Mouse (Mus musculus) kidney, embryonic 14.5 days (tissue): ENCODE data around the gene Trp53bp1. TPM values are rescaled to one million over a fixed set of nuclear protein-coding genes. Genes with fewer than 3 reads are reported as not detected.

Experiments
- ATAC-seq: fragments of 200-750 bp; cut with Nextera tagmentation; 2 replicates; pipeline ENCODE4 v1.8.0; 2017; ENCODE audit warnings: moderate number of reproducible peaks, mild to moderate bottlenecking, moderate TSS enrichment, moderate library complexity; ENCODE audit not compliant: low FRiP score, low TSS enrichment
- H3K27ac ChIP-seq: fragments of 300-500 bp; sonication (generic); 2 replicates; pipeline ENCODE4 v1.5.1; 2014; ENCODE audit warnings: low read depth, mild to moderate bottlenecking, low read length, moderate library complexity, mixed read lengths
- H3K27me3 ChIP-seq: fragments of 300-500 bp; sonication (generic); 2 replicates; pipeline ENCODE4 v1.6.1; 2014; ENCODE audit warnings: mild to moderate bottlenecking, low read length; ENCODE audit not compliant: control insufficient read depth, insufficient read depth
- H3K36me3 ChIP-seq: fragments of 300-500 bp; sonication (generic); 2 replicates; pipeline ENCODE4 v1.6.1; 2014; ENCODE audit warnings: low read length, mixed read lengths; ENCODE audit not compliant: control insufficient read depth, insufficient read depth
- H3K4me1 ChIP-seq: fragments of 300-500 bp; sonication (generic); 2 replicates; pipeline ENCODE4 v1.6.1; 2014; ENCODE audit warnings: low read length, mixed read lengths; ENCODE audit not compliant: control insufficient read depth, insufficient read depth
- H3K4me2 ChIP-seq: fragments of 300-500 bp; sonication (generic); replicated peaks from 2 replicates; pipeline ENCODE4 v1.6.1; 2014; ENCODE audit warnings: low read depth, mild to moderate bottlenecking, low read length
- H3K4me3 ChIP-seq: fragments of 300-500 bp; sonication (generic); 2 replicates; pipeline ENCODE4 v1.5.1; 2014; ENCODE audit warnings: mild to moderate bottlenecking, low read length
- H3K9ac ChIP-seq: fragments of 300-500 bp; sonication (generic); 2 replicates; pipeline ENCODE4 v1.6.1; 2014; ENCODE audit warnings: low read depth, mild to moderate bottlenecking, low read length, moderate library complexity
- H3K9me3 ChIP-seq: fragments of 300-500 bp; sonication (generic); 2 replicates; pipeline ENCODE4 v1.6.1; 2016; ENCODE audit warnings: low read length; ENCODE audit not compliant: control insufficient read depth
- whole genome bisulfite sequencing: fragments of 180-500 bp; shearing (Covaris S2); extraction: QIAGEN DNeasy Blood & Tissue Kit; methylation state at CpG from one replicate; pipeline ENCODE4 v1.1.7; 2014; 5-methylcytosine and 5-hydroxymethylcytosine counted together
- polyA plus RNA-seq: library from polyadenylated mRNA; unstranded; fragments of >200 nt; fragmentation: Nextera tagmentation; extraction: Ambion mirVana; gene quantifications from 2 replicates; pipeline ENCODE4 v1.2.1, GENCODE M21; 2014

The Trp53bp1 gene
- polyA plus RNA-seq, 1 experiment from 2014 or later: 91.9 TPM

DNA sequence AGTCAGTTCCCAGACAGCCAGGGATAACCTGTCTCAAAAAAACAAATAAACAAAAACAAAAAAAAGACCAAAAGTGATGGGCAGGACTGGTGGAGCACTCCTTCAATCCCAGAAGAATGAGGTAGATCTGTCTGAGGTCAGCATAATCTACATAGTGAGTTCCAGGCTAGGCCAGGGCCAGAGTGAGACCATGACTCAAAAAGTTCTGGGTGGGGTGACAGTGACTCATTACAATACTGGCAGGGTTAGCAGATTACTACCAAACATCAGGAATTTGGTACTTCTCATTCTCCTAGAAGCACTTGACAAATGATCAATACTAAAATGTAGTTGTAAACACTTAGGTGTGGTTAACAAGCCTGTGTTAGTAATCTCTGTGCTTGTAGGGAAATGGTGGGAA, 51.2 kb downstream of the Trp53bp1 start:
- Histone ChIP-seq H3K27ac (no peak overlapping the region), H3K36me3 (peaks cover 72% of the 10 kb centered on the region), H3K4me3 (no peak overlapping the region), H3K27me3 (no peaks in the 10 kb centered on the region), H3K9ac (no peak overlapping the region), H3K9me3 (no peaks in the 10 kb centered on the region), H3K4me2 (no peak overlapping the region), H3K4me1 (no peaks in the 10 kb centered on the region)
- ATAC-seq: no peak

DNA sequence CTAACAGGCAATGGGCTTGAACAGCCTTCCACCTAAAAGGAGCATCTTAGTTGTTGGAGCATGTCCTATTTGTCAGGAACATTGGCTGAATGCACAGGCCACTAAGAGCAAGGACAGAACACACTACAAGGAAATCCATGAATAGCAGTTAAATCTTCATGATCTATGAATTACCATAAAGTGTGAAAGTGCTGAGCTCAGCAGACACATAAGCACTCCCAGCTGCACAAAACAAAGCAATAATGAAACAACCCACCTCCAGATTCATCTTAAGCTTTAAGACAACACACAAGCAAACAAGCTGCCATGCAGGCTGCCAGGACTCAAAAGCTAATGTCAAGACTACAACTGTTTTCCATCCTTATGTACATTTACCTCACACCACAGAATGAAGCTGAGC, 52.0 kb downstream of the Trp53bp1 start:
- no peak for ATAC-seq
- no peaks in the 10 kb centered on the region for H3K4me1 ChIP-seq
- H3K36me3 ChIP-seq: peaks cover 78% of the 10 kb centered on the region
- H3K27me3 ChIP-seq: no peaks in the 10 kb centered on the region
- H3K4me2 ChIP-seq: no peak overlapping the region
- H3K9me3 ChIP-seq: no peaks in the 10 kb centered on the region
- no peak overlapping the region for H3K27ac ChIP-seq
- H3K9ac ChIP-seq: no peak overlapping the region
- no peak overlapping the region for H3K4me3 ChIP-seq

DNA sequence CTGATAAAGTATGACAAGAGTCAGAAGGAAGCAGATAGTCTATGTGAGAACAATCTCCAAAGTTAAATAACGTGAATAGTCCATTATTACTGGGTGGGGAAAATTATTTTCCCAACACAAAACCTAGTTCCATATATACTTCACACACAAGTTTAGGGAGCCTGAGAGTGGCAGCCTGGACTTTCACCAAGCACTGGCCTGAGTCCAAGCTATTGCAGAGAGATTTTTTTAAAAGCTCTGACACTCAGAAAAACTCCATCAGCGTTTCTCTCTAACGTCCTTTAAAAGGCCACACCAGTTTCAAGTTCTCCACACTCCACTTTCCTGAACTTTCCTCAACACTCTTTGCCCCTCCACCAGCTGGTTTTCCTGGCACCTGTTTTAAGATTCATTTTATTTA, 56.7 kb downstream of the Trp53bp1 start:
- Histone ChIP-seq H3K9me3 (no peaks in the 10 kb centered on the region), H3K27me3 (no peaks in the 10 kb centered on the region), H3K4me1 (no peaks in the 10 kb centered on the region), H3K9ac (no peak overlapping the region), H3K36me3 (peaks cover 80% of the 10 kb centered on the region), H3K4me2 (no peak overlapping the region), H3K4me3 (no peak overlapping the region), H3K27ac (no peak overlapping the region)
- WGBS: 87% methylated on average over 3 of the region's 3 CpGs
- no peak for ATAC-seq

DNA sequence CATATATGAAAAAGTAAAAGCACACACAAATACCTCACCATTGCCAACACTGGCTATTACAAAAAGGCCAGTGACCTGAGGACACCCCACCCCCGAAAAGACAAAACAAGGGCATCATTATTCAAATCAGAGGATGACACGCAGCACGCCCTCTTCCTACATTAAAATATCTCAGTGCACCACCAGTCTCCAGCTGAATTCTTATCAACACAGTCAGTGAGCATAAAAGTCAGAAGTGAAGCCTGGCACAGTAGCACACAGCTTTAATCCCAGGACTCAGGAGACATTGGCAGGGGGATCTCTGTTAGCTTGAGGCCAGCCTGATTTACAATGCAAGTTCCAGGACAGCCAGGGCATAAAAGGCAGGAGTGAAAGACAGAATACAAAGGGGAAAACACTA, 64.7 kb downstream of the Trp53bp1 start:
- no peak overlapping the region for H3K4me2 ChIP-seq
- no peak overlapping the region for H3K27ac ChIP-seq
- ATAC-seq: no peak
- H3K9ac ChIP-seq: no peak overlapping the region
- H3K4me1 ChIP-seq: no peaks in the 10 kb centered on the region
- peaks cover 87% of the 10 kb centered on the region for H3K36me3 ChIP-seq
- H3K27me3 ChIP-seq: no peaks in the 10 kb centered on the region
- no peak overlapping the region for H3K4me3 ChIP-seq
- WGBS: 92% methylated on average over 3 of the region's 3 CpGs
- H3K9me3 ChIP-seq: no peaks in the 10 kb centered on the region

DNA sequence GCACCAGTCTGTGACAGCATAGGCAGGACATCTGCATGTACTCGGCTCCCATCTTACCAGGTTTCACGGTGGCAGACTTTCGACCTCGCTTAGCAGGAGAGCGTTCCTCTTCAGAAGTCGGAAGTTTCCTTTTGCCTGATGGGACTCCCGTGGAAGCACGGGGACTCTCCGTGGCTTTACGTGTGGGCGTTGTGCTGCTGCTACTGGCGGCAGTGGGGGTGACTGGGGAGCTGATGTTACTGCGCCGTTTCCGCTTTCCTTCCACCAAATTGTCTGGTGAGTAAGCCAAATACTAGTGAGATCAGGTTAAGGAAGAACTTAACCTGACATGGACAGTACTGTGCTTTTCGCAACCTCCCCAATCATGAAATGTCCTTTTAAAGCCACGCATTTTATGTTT, 66.9 kb downstream of the Trp53bp1 start:
- H3K27ac ChIP-seq: no peak overlapping the region
- no peaks in the 10 kb centered on the region for H3K27me3 ChIP-seq
- no peak overlapping the region for H3K4me3 ChIP-seq
- 94% methylated on average over 17 of the region's 17 CpGs for whole genome bisulfite sequencing
- no peak for ATAC-seq
- no peaks in the 10 kb centered on the region for H3K9me3 ChIP-seq
- H3K36me3 ChIP-seq: peaks cover 93% of the 10 kb centered on the region
- no peaks in the 10 kb centered on the region for H3K4me1 ChIP-seq
- no peak overlapping the region for H3K4me2 ChIP-seq
- no peak overlapping the region for H3K9ac ChIP-seq

DNA sequence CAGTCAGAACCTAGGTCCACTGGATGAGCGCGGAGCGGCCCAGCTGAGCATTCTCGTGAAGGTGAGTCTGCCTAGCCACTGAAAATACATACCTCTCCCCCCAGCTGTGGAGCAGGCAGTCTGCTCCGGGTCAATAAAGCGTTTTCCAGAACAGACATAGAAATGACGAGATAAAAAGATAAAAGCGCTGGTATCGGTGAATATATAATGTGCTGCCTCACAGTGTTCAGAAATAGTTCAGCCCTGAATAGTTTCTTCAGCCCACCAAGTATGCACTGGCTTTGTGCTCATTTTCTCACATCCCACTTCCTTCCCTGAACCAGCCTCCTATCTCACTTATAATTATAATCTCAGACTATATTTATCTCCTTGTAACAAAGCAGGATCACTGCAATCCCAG, 75.7 kb downstream of the Trp53bp1 start:
- no peak for ATAC-seq
- Histone ChIP-seq H3K4me3 (no peak overlapping the region), H3K27me3 (no peaks in the 10 kb centered on the region), H3K4me2 (no peak overlapping the region), H3K9me3 (no peaks in the 10 kb centered on the region), H3K4me1 (no peaks in the 10 kb centered on the region), H3K27ac (no peak overlapping the region), H3K9ac (no peak overlapping the region), H3K36me3 (peaks cover 99% of the 10 kb centered on the region)
- 91% methylated on average over 9 of the region's 9 CpGs for WGBS

DNA sequence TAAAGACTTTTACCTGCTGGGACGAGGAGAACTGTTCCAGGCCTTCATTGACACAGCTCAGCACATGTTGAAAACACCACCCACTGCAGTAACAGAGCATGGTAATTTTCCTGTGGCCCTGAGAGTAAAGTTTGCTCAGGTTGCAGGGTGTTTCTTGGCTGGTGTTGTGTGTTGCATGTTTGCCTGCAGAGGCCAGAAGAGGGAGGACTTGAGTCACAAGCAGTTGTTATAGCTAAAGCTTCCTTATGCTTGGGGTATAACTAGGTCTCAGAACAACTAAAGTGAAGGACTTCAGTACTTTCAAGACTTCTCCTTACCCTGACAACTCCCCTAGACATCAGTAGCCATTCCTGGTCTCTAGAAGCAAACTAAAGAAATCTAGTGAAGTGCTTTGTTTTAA, 82.7 kb downstream of the Trp53bp1 start:
- Histone ChIP-seq H3K27ac (no peak overlapping the region), H3K4me1 (no peaks in the 10 kb centered on the region), H3K36me3 (peaks cover 94% of the 10 kb centered on the region), H3K9ac (no peak overlapping the region), H3K4me2 (no peak overlapping the region), H3K9me3 (no peaks in the 10 kb centered on the region), H3K4me3 (no peak overlapping the region), H3K27me3 (no peaks in the 10 kb centered on the region)
- no peak for ATAC-seq
- whole genome bisulfite sequencing: 68% methylated on average over 1 of the region's 1 CpGs

DNA sequence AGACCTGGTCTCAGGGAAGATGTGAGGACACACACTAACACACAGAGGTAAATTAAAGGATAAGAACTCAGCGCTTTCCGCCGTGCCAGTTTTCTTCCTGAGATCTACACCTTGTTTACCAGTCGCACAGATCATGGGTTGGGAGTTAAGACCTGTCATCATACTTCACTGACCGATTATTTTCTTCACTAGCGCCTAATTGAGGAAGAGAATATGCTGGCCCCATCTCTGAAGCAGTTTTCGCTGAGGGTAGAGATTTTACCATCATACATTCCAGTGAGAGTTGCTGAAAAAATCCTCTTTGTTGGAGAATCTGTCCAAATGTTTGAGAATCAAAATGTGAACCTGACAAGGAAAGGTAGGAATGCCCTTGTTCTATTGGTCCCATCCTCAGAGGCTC, 87.1 kb downstream of the Trp53bp1 start:
- peaks cover 74% of the 10 kb centered on the region for H3K36me3 ChIP-seq
- H3K9ac ChIP-seq: no peak overlapping the region
- no peaks in the 10 kb centered on the region for H3K4me1 ChIP-seq
- H3K27ac ChIP-seq: no peak overlapping the region
- H3K27me3 ChIP-seq: no peaks in the 10 kb centered on the region
- H3K4me3 ChIP-seq: no peak overlapping the region
- no peak for ATAC-seq
- no peaks in the 10 kb centered on the region for H3K9me3 ChIP-seq
- no peak overlapping the region for H3K4me2 ChIP-seq
- WGBS: 98% methylated on average over 7 of the region's 7 CpGs

DNA sequence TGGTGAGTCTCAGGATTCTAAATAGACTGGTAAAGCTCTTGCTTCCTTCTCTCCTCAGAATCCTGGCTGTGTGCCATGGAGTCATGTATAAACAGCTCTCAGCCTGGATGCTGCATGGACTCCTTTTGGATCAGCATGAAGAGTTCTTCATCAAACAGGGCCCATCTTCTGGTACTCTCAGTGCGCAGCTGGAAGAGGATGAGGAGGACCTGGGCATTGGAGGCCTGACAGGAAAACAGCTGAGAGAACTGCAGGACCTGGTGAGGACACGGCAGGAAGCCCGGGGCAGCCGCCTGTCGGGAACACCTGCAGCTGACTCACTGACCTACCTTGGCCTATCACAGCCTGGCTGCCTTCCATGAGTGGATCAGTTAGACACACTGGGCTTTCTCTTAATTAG, 87.8 kb downstream of the Trp53bp1 start:
- no peak overlapping the region for H3K9ac ChIP-seq
- no peak overlapping the region for H3K27ac ChIP-seq
- H3K9me3 ChIP-seq: no peaks in the 10 kb centered on the region
- no peak for ATAC-seq
- no peaks in the 10 kb centered on the region for H3K4me1 ChIP-seq
- no peaks in the 10 kb centered on the region for H3K27me3 ChIP-seq
- H3K36me3 ChIP-seq: peaks cover 72% of the 10 kb centered on the region
- no peak overlapping the region for H3K4me2 ChIP-seq
- 89% methylated on average over 5 of the region's 5 CpGs for WGBS
- H3K4me3 ChIP-seq: no peak overlapping the region
